Mouse (Mus musculus) adrenal gland, postnatal 14 days (tissue): ENCODE measurements around the gene Mansc4. TPM values are rescaled to one million over a fixed set of nuclear protein-coding genes. Genes with fewer than 3 reads are reported as not detected.

ENCODE experiments used
- total RNA-seq: library from RNA; stranded (reverse); gene quantifications from 2 replicates; pipeline ENCODE4 v1.2.3, GENCODE M21; 2021

The Mansc4 gene
- total RNA-seq, 1 experiment from 2014 or later = 0.52 TPM

Other genes with a start within 250 kb of the Mansc4 start
- not detected in 2 replicates for gene Smco2, start 236.9 kb downstream of the Mansc4 start, total RNA-seq
- gene Ppfibp1, start 198.5 kb downstream of the Mansc4 start, total RNA-seq = 83.0 and 102 TPM in 2 replicates
- not detected in 2 replicates for gene 1700034J05Rik, start 132.6 kb downstream of the Mansc4 start, total RNA-seq
- gene Rep15, start 54.4 kb downstream of the Mansc4 start, total RNA-seq = 1.1 and 1.9 TPM in 2 replicates
- gene Mrps35, start 44.3 kb downstream of the Mansc4 start, total RNA-seq = 143 and 152 TPM in 2 replicates
- 22.1 and 24.7 TPM in 2 replicates for gene Klhl42, start 4.3 kb upstream of the Mansc4 start, total RNA-seq
- gene Pthlh, start 177.2 kb upstream of the Mansc4 start, total RNA-seq = 0.56 and 1.1 TPM in 2 replicates